Mouse (Mus musculus): ENCODE measurements around the gene Rcan1. TPM values are rescaled to one million over a fixed set of nuclear protein-coding genes. Genes with fewer than 3 reads are reported as not detected.

The Rcan1 gene
- total RNA-seq, 2 experiments from 2014 or later: 39.5 to 40.3 TPM

- no peak for DNase-seq (ENCODE audit: low spot score in 2 of 2)
Observed at GRCm38 (mm10) chr16:92475093-92475860, 4.6 kb upstream of the Rcan1 start.

- DNase-seq (ENCODE audit: low spot score in 2 of 2): no peak
Observed at GRCm38 (mm10) chr16:92472898-92473297, 2.2 kb upstream of the Rcan1 start.

- no peak for DNase-seq (ENCODE audit: low spot score in 2 of 2)
Observed at GRCm38 (mm10) chr16:92468459-92468858, 2.2 kb downstream of the Rcan1 start.

- DNase-seq (ENCODE audit: low spot score in 2 of 2): no peak
Observed at GRCm38 (mm10) chr16:92467041-92467440, 3.6 kb downstream of the Rcan1 start.

GRCm38 (mm10) chr16:92465642-92466526 lies 4.8 kb downstream of the Rcan1 start:
- DNase-seq (ENCODE audit: low spot score in 2 of 2): peak; percentile 97 to 98

- DNase-seq (ENCODE audit: low spot score in 2 of 2): no peak
Observed at GRCm38 (mm10) chr16:92465226-92465625, 5.4 kb downstream of the Rcan1 start.

- no peak for DNase-seq (ENCODE audit: low spot score in 2 of 2)
Observed at GRCm38 (mm10) chr16:92464390-92464972, 6.2 kb downstream of the Rcan1 start.

GRCm38 (mm10) chr16:92461412-92461811 lies 9.3 kb downstream of the Rcan1 start:
- no peak for DNase-seq (ENCODE audit: low spot score in 2 of 2)

- peak; percentile 58 to 73 for DNase-seq (ENCODE audit: low spot score in 2 of 2)
Observed at GRCm38 (mm10) chr16:92457594-92457993, 13.1 kb downstream of the Rcan1 start.

- DNase-seq (ENCODE audit: low spot score in 2 of 2): no peak
Observed at GRCm38 (mm10) chr16:92455969-92456368, 14.7 kb downstream of the Rcan1 start.

- no peak for DNase-seq (ENCODE audit: low spot score in 2 of 2)
Observed at GRCm38 (mm10) chr16:92455488-92455887, 15.2 kb downstream of the Rcan1 start.

- DNase-seq (ENCODE audit: low spot score in 2 of 2): no peak
Observed at GRCm38 (mm10) chr16:92454495-92454894, 16.2 kb downstream of the Rcan1 start.

- DNase-seq (ENCODE audit: low spot score in 2 of 2): no peak
Observed at GRCm38 (mm10) chr16:92454002-92454401, 16.7 kb downstream of the Rcan1 start.

- DNase-seq (ENCODE audit: low spot score in 2 of 2): no peak
Observed at GRCm38 (mm10) chr16:92452609-92453008, 18.1 kb downstream of the Rcan1 start.

- no peak for DNase-seq (ENCODE audit: low spot score in 2 of 2)
Observed at GRCm38 (mm10) chr16:92451516-92452072, 19.1 kb downstream of the Rcan1 start.

- DNase-seq (ENCODE audit: low spot score in 2 of 2): no peak
Observed at GRCm38 (mm10) chr16:92450331-92450730, 20.3 kb downstream of the Rcan1 start.

- DNase-seq (ENCODE audit: low spot score in 2 of 2): no peak
Observed at GRCm38 (mm10) chr16:92449080-92449479, 21.6 kb downstream of the Rcan1 start.

GRCm38 (mm10) chr16:92445377-92445776 lies 25.3 kb downstream of the Rcan1 start:
- no peak for DNase-seq (ENCODE audit: low spot score in 2 of 2)

GRCm38 (mm10) chr16:92443644-92444113 lies 27.0 kb downstream of the Rcan1 start:
- DNase-seq (ENCODE audit: low spot score in 2 of 2): no peak

GRCm38 (mm10) chr16:92442946-92443345 lies 27.7 kb downstream of the Rcan1 start:
- no peak for DNase-seq (ENCODE audit: low spot score in 2 of 2)

GRCm38 (mm10) chr16:92442150-92442549 lies 28.5 kb downstream of the Rcan1 start:
- DNase-seq (ENCODE audit: low spot score in 2 of 2): no peak
